Mouse (Mus musculus): ENCODE data around the gene Sardh. TPM values are rescaled to one million over a fixed set of nuclear protein-coding genes. Genes with fewer than 3 reads are reported as not detected.

The Sardh gene
- polyA plus RNA-seq, 1 experiment from 2014 or later, result 3.7 TPM

GRCm38 (mm10) chr2:27218121-27218544, 30.0 kb downstream of the Sardh start:
- H3K27ac ChIP-seq, result no peak overlapping the region
- H3K4me1 ChIP-seq (replicated peaks), result 0 out of 2 replicates have a peak, but pooled peaks cover 2% of the 10 kb centered on the region
- ATAC-seq, result no peak
- no peaks in the 10 kb centered on the region for H3K36me3 ChIP-seq
- 79% methylated on average over 2 of the region's 2 CpGs for WGBS
- H3K4me3 ChIP-seq (replicated peaks), result no peak overlapping the region
- H3K9me3 ChIP-seq, result no peaks in the 10 kb centered on the region
- no peak overlapping the region for H3K4me2 ChIP-seq (replicated peaks)
- no peak overlapping the region for H3K9ac ChIP-seq (replicated peaks)
- no peaks in the 10 kb centered on the region for H3K27me3 ChIP-seq

GRCm38 (mm10) chr2:27215537-27215936, 32.6 kb downstream of the Sardh start:
- H3K4me2 ChIP-seq (replicated peaks), result no peak overlapping the region
- peaks cover 7% of the 10 kb centered on the region; the same call in 1 of the 2 replicates for H3K4me1 ChIP-seq (replicated peaks)
- no peaks in the 10 kb centered on the region for H3K9me3 ChIP-seq
- 87% methylated on average over 2 of the region's 2 CpGs for WGBS
- no peaks in the 10 kb centered on the region for H3K27me3 ChIP-seq
- H3K9ac ChIP-seq (replicated peaks), result no peak overlapping the region
- H3K4me3 ChIP-seq (replicated peaks), result no peak overlapping the region
- ATAC-seq, result no peak
- H3K36me3 ChIP-seq, result no peaks in the 10 kb centered on the region
- no peak overlapping the region for H3K27ac ChIP-seq

GRCm38 (mm10) chr2:27211966-27212893, 35.9 kb downstream of the Sardh start:
- no peaks in the 10 kb centered on the region for H3K9me3 ChIP-seq
- WGBS, result 62% methylated on average over 8 of the region's 8 CpGs
- H3K4me3 ChIP-seq (replicated peaks), result no peak overlapping the region
- no peaks in the 10 kb centered on the region for H3K36me3 ChIP-seq
- H3K27me3 ChIP-seq, result no peaks in the 10 kb centered on the region
- peaks cover 5% of the 10 kb centered on the region; the same call in 1 of the 2 replicates for H3K4me1 ChIP-seq (replicated peaks)
- H3K27ac ChIP-seq, result no peak overlapping the region
- ATAC-seq, result 0 out of 2 replicates have a peak, but pooled peaks have one; percentile 6
- no peak overlapping the region for H3K4me2 ChIP-seq (replicated peaks)
- no peak overlapping the region for H3K9ac ChIP-seq (replicated peaks)

- ATAC-seq, result no peak
- peaks cover 5% of the 10 kb centered on the region; the same call in 1 of the 2 replicates for H3K4me1 ChIP-seq (replicated peaks)
- no peak overlapping the region for H3K27ac ChIP-seq
- no peak overlapping the region for H3K9ac ChIP-seq (replicated peaks)
- H3K9me3 ChIP-seq, result no peaks in the 10 kb centered on the region
- WGBS, result 91% methylated on average over 12 of the region's 12 CpGs
- no peak overlapping the region for H3K4me3 ChIP-seq (replicated peaks)
- no peaks in the 10 kb centered on the region for H3K27me3 ChIP-seq
- no peak overlapping the region for H3K4me2 ChIP-seq (replicated peaks)
- H3K36me3 ChIP-seq, result no peaks in the 10 kb centered on the region
These were observed 37.4 kb downstream of the Sardh start for GRCm38 (mm10) chr2:27210676-27211210.

GRCm38 (mm10) chr2:27210255-27210654, 37.9 kb downstream of the Sardh start:
- Histone ChIP-seq H3K4me3 (replicated peaks) (no peak overlapping the region), H3K27ac (no peak overlapping the region), H3K36me3 (no peaks in the 10 kb centered on the region), H3K27me3 (no peaks in the 10 kb centered on the region), H3K9me3 (no peaks in the 10 kb centered on the region), H3K9ac (replicated peaks) (no peak overlapping the region), H3K4me1 (replicated peaks) (peaks cover 5% of the 10 kb centered on the region; the same call in 1 of the 2 replicates), H3K4me2 (replicated peaks) (no peak overlapping the region)
- WGBS, result 61% methylated on average over 7 of the region's 7 CpGs
- no peak for ATAC-seq

GRCm38 (mm10) chr2:27209816-27210215, 38.3 kb downstream of the Sardh start:
- Histone ChIP-seq H3K4me2 (replicated peaks) (no peak overlapping the region), H3K27ac (no peak overlapping the region), H3K36me3 (no peaks in the 10 kb centered on the region), H3K4me3 (replicated peaks) (no peak overlapping the region), H3K4me1 (replicated peaks) (peaks cover 5% of the 10 kb centered on the region; the same call in 1 of the 2 replicates), H3K27me3 (no peaks in the 10 kb centered on the region), H3K9me3 (no peaks in the 10 kb centered on the region), H3K9ac (replicated peaks) (no peak overlapping the region)
- ATAC-seq, result no peak
- WGBS, result 68% methylated on average over 5 of the region's 5 CpGs

- no peak overlapping the region for H3K27ac ChIP-seq
- no peaks in the 10 kb centered on the region for H3K27me3 ChIP-seq
- 84% methylated on average over 9 of the region's 9 CpGs for WGBS
- H3K4me2 ChIP-seq (replicated peaks), result no peak overlapping the region
- H3K4me1 ChIP-seq (replicated peaks), result peaks cover 5% of the 10 kb centered on the region; the same call in 1 of the 2 replicates
- no peaks in the 10 kb centered on the region for H3K36me3 ChIP-seq
- ATAC-seq, result no peak; the same call in 1 of the 2 replicates
- no peak overlapping the region for H3K4me3 ChIP-seq (replicated peaks)
- H3K9ac ChIP-seq (replicated peaks), result no peak overlapping the region
- H3K9me3 ChIP-seq, result no peaks in the 10 kb centered on the region
These were observed 38.8 kb downstream of the Sardh start for GRCm38 (mm10) chr2:27209370-27209769.

GRCm38 (mm10) chr2:27207126-27207525, 41.0 kb downstream of the Sardh start:
- Histone ChIP-seq H3K27ac (no peak overlapping the region), H3K4me2 (replicated peaks) (no peak overlapping the region), H3K27me3 (no peaks in the 10 kb centered on the region), H3K9ac (replicated peaks) (no peak overlapping the region), H3K36me3 (no peaks in the 10 kb centered on the region), H3K9me3 (no peaks in the 10 kb centered on the region), H3K4me1 (replicated peaks) (peaks cover under 1% of the 10 kb centered on the region; the same call in 1 of the 2 replicates), H3K4me3 (replicated peaks) (no peak overlapping the region)
- 90% methylated on average over 5 of the region's 5 CpGs for WGBS
- ATAC-seq, result no peak

- Histone ChIP-seq H3K27me3 (no peaks in the 10 kb centered on the region), H3K9ac (replicated peaks) (no peak overlapping the region), H3K4me3 (replicated peaks) (no peak overlapping the region), H3K4me2 (replicated peaks) (no peak overlapping the region), H3K27ac (no peak overlapping the region), H3K36me3 (no peaks in the 10 kb centered on the region), H3K4me1 (replicated peaks) (no peaks in the 10 kb centered on the region), H3K9me3 (no peaks in the 10 kb centered on the region)
- ATAC-seq, result no peak
- 86% methylated on average over 15 of the region's 15 CpGs for WGBS
These were observed 41.9 kb downstream of the Sardh start for GRCm38 (mm10) chr2:27206128-27206797.

GRCm38 (mm10) chr2:27205666-27206065, 42.5 kb downstream of the Sardh start:
- H3K4me1 ChIP-seq (replicated peaks), result no peaks in the 10 kb centered on the region
- ATAC-seq, result no peak
- 82% methylated on average over 10 of the region's 10 CpGs for WGBS
- no peaks in the 10 kb centered on the region for H3K36me3 ChIP-seq
- no peak overlapping the region for H3K9ac ChIP-seq (replicated peaks)
- H3K9me3 ChIP-seq, result no peaks in the 10 kb centered on the region
- H3K4me2 ChIP-seq (replicated peaks), result no peak overlapping the region
- no peak overlapping the region for H3K4me3 ChIP-seq (replicated peaks)
- H3K27ac ChIP-seq, result no peak overlapping the region
- no peaks in the 10 kb centered on the region for H3K27me3 ChIP-seq

GRCm38 (mm10) chr2:27200586-27200985, 47.6 kb downstream of the Sardh start:
- 78% methylated on average over 1 of the region's 1 CpGs for WGBS
- no peaks in the 10 kb centered on the region for H3K9me3 ChIP-seq
- H3K27ac ChIP-seq, result no peak overlapping the region
- ATAC-seq, result no peak
- H3K36me3 ChIP-seq, result no peaks in the 10 kb centered on the region
- no peaks in the 10 kb centered on the region for H3K27me3 ChIP-seq
- no peaks in the 10 kb centered on the region for H3K4me1 ChIP-seq (replicated peaks)
- no peak overlapping the region for H3K4me2 ChIP-seq (replicated peaks)
- H3K4me3 ChIP-seq (replicated peaks), result no peak overlapping the region
- H3K9ac ChIP-seq (replicated peaks), result no peak overlapping the region
